Mouse (Mus musculus) CH12.LX (cell line): ENCODE measurements at regions not wholly inside any gene's neighbourhood (a gene's known extent, or its start where the extent isn't known, plus 50 kb on each side); places are given as distances from the start of the nearest gene placed in this dataset.

Experiments
- DNase-seq: peaks from one replicate; pipeline ENCODE4 v3.0.0-alpha.2; 2013; ENCODE audit errors: extremely low read depth
- H3K27ac ChIP-seq: 2 replicates; pipeline ENCODE4 v1.5.1; 2012; ENCODE audit warnings: low read depth, mild to moderate bottlenecking, control low read depth, moderate library complexity; ENCODE audit not compliant: insufficient read depth
- H3K27me3 ChIP-seq: replicated peaks from 2 replicates; pipeline ENCODE3; 2012; ENCODE audit warnings: inconsistent platforms
- H3K36me3 ChIP-seq, 2 experiments: replicated peaks in 1 of 2; 2 replicates each; pipeline versions ENCODE3 to v1.6.1; 2012; ENCODE audit warnings: inconsistent platforms in 1 of 2, low read length in 1 of 2, mild to moderate bottlenecking in 1 of 2, mixed read lengths in 1 of 2, moderate library complexity in 1 of 2; ENCODE audit not compliant: control insufficient read depth in 1 of 2, insufficient read depth in 1 of 2
- H3K4me1 ChIP-seq, 2 experiments: 2 replicates each; pipeline ENCODE4 v1.6.1; 2012; ENCODE audit warnings: inconsistent platforms in 1 of 2, moderate library complexity in 1 of 2; ENCODE audit not compliant: insufficient read depth in 2 of 2, control insufficient read depth in 1 of 2
- H3K4me2 ChIP-seq: 2 replicates; pipeline ENCODE4 v1.6.1; 2012; ENCODE audit warnings: low read depth, mild to moderate bottlenecking, control low read depth; ENCODE audit not compliant: poor library complexity, insufficient read depth, severe bottlenecking
- H3K4me3 ChIP-seq, 3 experiments: fragments of 150-350 bp in 1 of 3; sonication (generic) in 1 of 3; replicated peaks in 1 of 3; 2 replicates each; pipeline versions ENCODE3 to v1.5.1; 2011 to 2012; ENCODE audit warnings: low read depth in 2 of 3, low read length in 2 of 3, mild to moderate bottlenecking in 2 of 3, moderate library complexity in 2 of 3, control low read depth in 1 of 3, improper control_type of control experiment in 1 of 3, inconsistent platforms in 1 of 3, mixed read lengths in 1 of 3; ENCODE audit not compliant: poor library complexity in 1 of 3
- H3K79me2 ChIP-seq: replicated peaks from 2 replicates; pipeline ENCODE4 v1.6.1; 2012; ENCODE audit warnings: mild to moderate bottlenecking, moderate library complexity; ENCODE audit not compliant: control insufficient read depth, poor library complexity, insufficient read depth, severe bottlenecking; ENCODE audit errors: extremely low read depth
- H3K9ac ChIP-seq: 2 replicates; pipeline ENCODE4 v1.6.1; 2012; ENCODE audit warnings: low read depth, mild to moderate bottlenecking, control low read depth, moderate library complexity; ENCODE audit not compliant: insufficient read depth
- H3K9me3 ChIP-seq: replicated peaks from 2 replicates; pipeline ENCODE3; 2012; ENCODE audit warnings: low read length, inconsistent platforms, mixed read lengths
- BHLHE40 ChIP-seq: IDR thresholded peaks from 2 replicates; pipeline ENCODE4 v1.6.1; 2011; ENCODE audit warnings: mild to moderate bottlenecking, low read depth, low read length, improper control_type of control experiment
- CHD1 ChIP-seq: IDR thresholded peaks from 2 replicates; pipeline ENCODE4 v1.6.1; 2012; ENCODE audit warnings: low read depth, low read length, improper control_type of control experiment, inconsistent platforms
- CHD2 ChIP-seq: IDR thresholded peaks from 2 replicates; pipeline ENCODE4 v1.6.1; 2011; ENCODE audit warnings: low read length, improper control_type of control experiment
- E2F4 ChIP-seq: IDR thresholded peaks from 2 replicates; pipeline ENCODE4 v1.6.1; 2011; ENCODE audit warnings: low read depth, low read length, improper control_type of control experiment; ENCODE audit not compliant: insufficient replicate concordance
- ELF1 ChIP-seq: IDR thresholded peaks from 2 replicates; pipeline ENCODE4 v1.6.1; 2014; ENCODE audit warnings: low read depth, mild to moderate bottlenecking, inconsistent platforms, low read length, improper control_type of control experiment
- EP300 ChIP-seq: IDR thresholded peaks from 2 replicates; pipeline ENCODE4 v1.6.1; 2011; ENCODE audit warnings: low read length, improper control_type of control experiment
- ETS1 ChIP-seq: conservative IDR thresholded peaks from 2 replicates; pipeline ENCODE4 v1.6.1; 2012; ENCODE audit warnings: low read depth, mild to moderate bottlenecking, inconsistent platforms, low read length, improper control_type of control experiment, moderate library complexity
- HCFC1 ChIP-seq: IDR thresholded peaks from 2 replicates; pipeline ENCODE4 v1.6.1; 2012; ENCODE audit warnings: low read depth, mild to moderate bottlenecking, inconsistent platforms, low read length, improper control_type of control experiment
- IRF4 ChIP-seq: IDR thresholded peaks from 2 replicates; pipeline ENCODE4 v1.6.1; 2014; ENCODE audit warnings: low read depth, mild to moderate bottlenecking, inconsistent platforms, low read length, improper control_type of control experiment
- JUN ChIP-seq: IDR thresholded peaks from 2 replicates; pipeline ENCODE4 v1.6.1; 2011; ENCODE audit warnings: low read depth, mild to moderate bottlenecking, low read length, improper control_type of control experiment, moderate library complexity; ENCODE audit not compliant: insufficient read depth
- MAX ChIP-seq: IDR thresholded peaks from 2 replicates; pipeline ENCODE4 v1.6.1; 2011; ENCODE audit warnings: low read length, improper control_type of control experiment
- MEF2A ChIP-seq: IDR thresholded peaks from 2 replicates; pipeline ENCODE4 v1.6.1; 2014; ENCODE audit warnings: low read depth, mild to moderate bottlenecking, inconsistent platforms, low read length, improper control_type of control experiment, borderline replicate concordance
- MYC ChIP-seq: IDR thresholded peaks from 2 replicates; pipeline ENCODE4 v1.6.1; 2011; ENCODE audit warnings: low read depth, mild to moderate bottlenecking, improper control_type of control experiment, low read length
- POLR2AphosphoS2 ChIP-seq: IDR thresholded peaks from 2 replicates; pipeline ENCODE4 v1.6.1; 2011; ENCODE audit warnings: low read depth, low read length, improper control_type of control experiment
- RCOR1 ChIP-seq: conservative IDR thresholded peaks from 2 replicates; pipeline ENCODE4 v1.6.1; 2012; ENCODE audit warnings: low read depth, mild to moderate bottlenecking, inconsistent platforms, low read length, improper control_type of control experiment
- TBP ChIP-seq: conservative IDR thresholded peaks from 2 replicates; pipeline ENCODE4 v1.6.1; 2011; ENCODE audit warnings: low read depth, low read length, improper control_type of control experiment
- USF1 ChIP-seq: IDR thresholded peaks from 2 replicates; pipeline ENCODE4 v1.6.1; 2014; ENCODE audit warnings: low read depth, mild to moderate bottlenecking, inconsistent platforms, low read length, improper control_type of control experiment
- ZC3H11A ChIP-seq: IDR thresholded peaks from 2 replicates; pipeline ENCODE4 v1.6.1; 2012; ENCODE audit warnings: low read depth, mild to moderate bottlenecking, inconsistent platforms, low read length, improper control_type of control experiment
- ZNF384 ChIP-seq: IDR thresholded peaks from 2 replicates; pipeline ENCODE4 v1.6.1; 2012; ENCODE audit warnings: low read depth, low read length, improper control_type of control experiment, inconsistent platforms
- dilution Hi-C: fragments of 300-500 bp; cut with MboI; formaldehyde crosslinking; loops from 2 replicates; pipeline ENCODE4 v1.14.3; 2020; ENCODE audit warnings: low sequenced_read_pairs; ENCODE audit not compliant: extremely low pct_unique_long_range_greater_than_20kb, extremely low pct_ligation_motif_present
- in situ Hi-C: fragments of 300-500 bp; cut with MboI; formaldehyde crosslinking; loops from 3 replicates; pipeline ENCODE4 v1.14.3; 2019; ENCODE audit warnings: low sequenced_read_pairs, low pct_ligation_motif_present, low pct_unique_long_range_greater_than_20kb, mixed read lengths

- no peaks in the 10 kb centered on the region for H3K36me3 ChIP-seq
- no peak overlapping the region for H3K4me3 ChIP-seq
- H3K27ac ChIP-seq, result no peak overlapping the region
- dilution Hi-C loops, result no loop called here
- TF ChIP-seq E2F4 (no peak), BHLHE40 (no peak), HCFC1 (no peak), ZC3H11A (no peak), TBP (no peak), EP300 (no peak), RCOR1 (no peak), ZNF384 (no peak), POLR2AphosphoS2 (no peak), IRF4 (no peak), MAX (no peak)
- TF ChIP-seq, all 38 proteins: peak for 0
- no peak overlapping the region for H3K4me2 ChIP-seq
- H3K27me3 ChIP-seq, result no peaks in the 10 kb centered on the region
- no peaks in the 10 kb centered on the region for H3K9me3 ChIP-seq
- in situ Hi-C loops, result no loop called here
- no peaks in the 10 kb centered on the region for H3K79me2 ChIP-seq
- no peak for DNase-seq
- no peak overlapping the region for H3K9ac ChIP-seq
- no peaks in the 10 kb centered on the region for H3K4me1 ChIP-seq
Measured at GRCm38 (mm10) chr3:23164828-23165450, 1088.5 kb downstream of the Tbl1xr1 start.

- in situ Hi-C loops (no loop called here), dilution Hi-C loops (no loop called here)
- no peak for DNase-seq
Measured at GRCm38 (mm10) chr3:23183393-23183792, 1106.9 kb downstream of the Tbl1xr1 start.

More at GRCm38 (mm10) chr3:23183393-23183792, 1106.9 kb downstream of the Tbl1xr1 start:
- Histone ChIP-seq H3K27ac (no peak overlapping the region), H3K9me3 (no peaks in the 10 kb centered on the region), H3K79me2 (no peaks in the 10 kb centered on the region), H3K36me3 (no peaks in the 10 kb centered on the region), H3K4me1 (no peaks in the 10 kb centered on the region), H3K9ac (no peak overlapping the region), H3K4me2 (no peak overlapping the region), H3K27me3 (no peaks in the 10 kb centered on the region), H3K4me3 (no peak overlapping the region)
- TF ChIP-seq ELF1, result no peak
- TF ChIP-seq MEF2A, result no peak
- no peak for TF ChIP-seq HCFC1
- no peak for TF ChIP-seq USF1
- TF ChIP-seq ETS1, result no peak
- TF ChIP-seq CHD2, result no peak
- TF ChIP-seq CHD1, result no peak
- TF ChIP-seq JUN, result no peak
- no peak for TF ChIP-seq MYC
